Mouse (Mus musculus): ENCODE data around the gene Tmem263. TPM values are rescaled to one million over a fixed set of nuclear protein-coding genes. Genes with fewer than 3 reads are reported as not detected.

Tmem263 gene
- 9.5 TPM for polyA plus RNA-seq (2017; shearing (Covaris generic))

DNA sequence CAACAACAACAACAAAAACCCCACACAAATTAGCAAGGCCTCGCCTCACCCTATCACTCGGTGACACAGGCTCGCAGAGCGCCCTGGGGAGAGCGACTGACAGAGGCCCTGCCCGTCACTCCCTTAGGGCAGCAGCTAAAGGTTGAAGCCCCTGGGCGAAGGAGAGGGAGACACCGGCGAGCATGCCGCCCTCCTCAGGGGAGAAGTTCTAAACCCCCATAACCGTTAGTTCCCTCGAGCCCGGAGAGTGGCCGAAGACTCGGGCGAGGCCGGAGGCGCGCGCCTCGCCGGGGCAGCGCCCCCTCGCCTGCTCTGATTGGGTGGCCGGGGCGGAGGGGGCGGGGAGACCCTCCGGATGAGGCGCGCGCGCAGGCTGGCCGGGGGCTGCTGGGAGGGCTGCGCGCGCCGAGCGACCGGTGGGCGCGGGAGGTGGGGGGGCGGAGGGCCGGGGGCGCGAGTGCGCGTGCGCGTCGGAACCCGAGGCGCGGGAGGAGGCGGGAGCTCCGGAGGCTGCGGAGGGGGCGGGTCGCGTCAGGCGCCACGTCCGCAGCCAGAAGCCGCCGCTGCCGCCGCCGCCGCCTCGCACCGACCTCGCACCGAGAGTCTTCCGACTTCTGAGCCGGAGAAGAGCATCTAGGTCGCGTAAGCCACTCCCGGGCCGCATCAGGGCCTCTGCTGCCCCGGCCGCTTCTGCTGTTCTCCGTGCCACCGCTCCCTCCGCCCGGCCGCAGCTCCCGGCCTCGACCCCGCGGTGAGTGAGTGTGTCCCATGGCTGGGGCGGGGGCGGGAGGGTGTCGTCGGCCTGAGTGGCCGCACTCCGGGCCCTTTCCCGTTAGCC, at the start of gene Tmem263, which contains the start of gene Fhl4:
Gene Tmem263, plus strand, starts transcription at position 381 of the 838 bp plus-strand sequence.
Gene Fhl4, minus strand, starts transcription at position 249 of the 838 bp plus-strand sequence.

DNA sequence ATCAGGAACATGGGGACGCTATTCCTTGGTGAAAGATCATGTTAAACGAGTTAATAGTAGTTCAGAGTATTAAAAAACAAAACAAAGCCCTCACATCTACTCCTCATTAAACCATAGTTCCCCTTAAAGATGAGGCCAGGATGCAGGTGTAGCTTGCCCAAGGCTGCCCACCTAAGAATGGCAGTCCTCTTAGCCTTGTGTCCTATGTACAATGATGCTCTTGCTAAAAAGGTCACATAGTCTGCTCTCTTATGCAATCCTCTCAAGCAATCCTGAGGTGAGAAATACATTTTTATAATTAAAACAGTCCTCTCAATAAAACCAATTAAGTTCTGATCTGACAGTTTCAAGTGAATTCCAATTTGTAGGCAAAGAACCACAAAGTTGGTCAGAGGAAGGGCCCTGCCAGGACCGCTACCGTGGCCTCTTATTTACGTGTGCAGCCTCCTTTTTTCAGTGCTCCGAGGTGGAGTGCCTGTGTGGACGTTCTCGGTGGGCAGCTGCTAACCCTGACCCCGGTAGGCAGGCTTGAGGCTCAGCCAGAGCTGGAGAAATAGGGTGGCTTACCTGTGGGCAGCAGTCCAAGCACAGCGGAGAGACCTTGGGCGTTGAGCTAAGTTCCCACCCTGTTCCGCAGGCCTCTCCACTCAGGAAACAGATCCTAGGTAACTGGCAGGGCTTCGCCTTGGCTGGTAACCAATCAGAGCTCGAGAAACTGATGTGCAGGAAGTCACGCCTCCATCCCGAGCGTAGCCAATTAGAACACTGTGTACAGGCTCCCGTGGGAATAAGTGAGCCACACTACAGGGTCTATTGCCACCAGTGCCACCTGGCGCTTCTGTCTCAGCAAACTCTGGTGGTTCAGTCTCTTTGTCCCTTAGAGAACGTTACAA, 25.2 kb downstream of the Tmem263 start, which contains the start of gene Mterf2:
Gene Mterf2, minus strand, starts transcription at position 633 of the 893 bp plus-strand sequence.

Other genes with a start within 250 kb of the Tmem263 start
- gene Ric8b, start 185.0 kb upstream of the Tmem263 start, polyA plus RNA-seq (2017; shearing (Covaris generic)), result 13.1 TPM
- gene Fhl4, start 132 bp upstream of the Tmem263 start, polyA plus RNA-seq (2017; shearing (Covaris generic)), result not detected
- gene Mterf2, start 25.4 kb downstream of the Tmem263 start, polyA plus RNA-seq (2017; shearing (Covaris generic)), result 4.5 TPM
- gene Cry1, start 82.4 kb downstream of the Tmem263 start, polyA plus RNA-seq (2017; shearing (Covaris generic)), result 86.9 TPM

All from effector memory CD4-positive, alpha-beta T cell, adult 7 months (primary cell).